Mouse (Mus musculus): ENCODE results near the gene Ccnt1. TPM values are rescaled to one million over a fixed set of nuclear protein-coding genes. Genes with fewer than 3 reads are reported as not detected.
"Not testable (repeated sequence)": the region's sequence is repeated elsewhere in the genome, so short reads cannot be mapped to it uniquely, and the experiment has no call there.

Ccnt1 gene
- total RNA-seq, 2 experiments from 2014 or later: 32.8 to 42.6 TPM

DNA sequence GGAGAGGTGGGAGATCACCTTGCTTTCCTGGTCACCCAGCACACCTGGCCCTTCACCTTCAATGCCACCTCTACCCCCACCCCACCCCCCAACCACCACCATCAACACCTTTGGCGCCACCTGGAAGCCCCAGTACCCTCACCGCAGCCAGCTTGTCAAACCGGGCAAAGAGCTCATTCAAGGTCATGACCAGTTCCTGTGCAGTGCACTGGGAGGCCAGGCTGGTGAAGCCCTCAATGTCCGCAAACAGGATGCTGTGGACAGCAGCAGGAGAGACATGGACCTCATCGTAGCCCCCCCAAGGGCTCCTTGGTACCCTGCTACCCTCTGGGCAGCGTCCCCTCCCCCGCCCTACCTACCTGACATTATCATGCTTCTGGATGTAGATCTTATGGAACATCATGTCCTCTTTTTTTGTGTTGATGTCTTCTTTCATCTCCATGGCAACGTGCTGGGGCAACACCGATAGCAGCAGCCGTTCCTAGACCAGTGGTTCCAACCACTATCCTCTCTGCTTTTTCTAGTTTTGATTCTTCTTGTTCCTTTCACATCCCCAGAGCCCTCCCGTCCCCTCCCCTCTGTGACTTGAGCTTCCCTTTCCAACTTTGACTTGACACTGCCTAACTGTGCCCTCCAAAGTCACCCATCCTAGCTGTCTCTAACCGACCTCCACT, 29.4 kb upstream of the Ccnt1 start:
- intact Hi-C loops (cut with DNase I): no loop called here
- DNase-seq: no peak

DNA sequence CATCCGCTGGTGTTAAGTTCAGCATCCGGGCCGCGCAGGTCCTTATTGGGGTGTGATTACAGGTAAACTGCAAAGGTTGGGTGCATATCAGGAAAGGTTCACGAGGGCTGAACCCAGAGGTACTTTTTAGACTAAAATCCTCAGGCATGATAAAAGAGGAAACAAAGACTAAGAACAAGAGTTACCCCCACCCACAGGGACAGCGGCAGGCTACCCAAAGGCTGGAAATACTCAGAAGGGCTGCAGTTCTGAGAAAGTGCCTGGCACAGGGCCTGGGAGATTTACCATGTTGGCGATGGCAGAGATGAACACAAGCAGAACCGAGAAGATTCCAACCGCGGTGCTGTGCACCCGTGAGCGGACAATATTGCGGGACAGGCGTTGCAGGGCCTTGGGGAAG, 25.9 kb upstream of the Ccnt1 start:
- intact Hi-C loops (cut with DNase I): no loop called here
- no peak for DNase-seq

DNA sequence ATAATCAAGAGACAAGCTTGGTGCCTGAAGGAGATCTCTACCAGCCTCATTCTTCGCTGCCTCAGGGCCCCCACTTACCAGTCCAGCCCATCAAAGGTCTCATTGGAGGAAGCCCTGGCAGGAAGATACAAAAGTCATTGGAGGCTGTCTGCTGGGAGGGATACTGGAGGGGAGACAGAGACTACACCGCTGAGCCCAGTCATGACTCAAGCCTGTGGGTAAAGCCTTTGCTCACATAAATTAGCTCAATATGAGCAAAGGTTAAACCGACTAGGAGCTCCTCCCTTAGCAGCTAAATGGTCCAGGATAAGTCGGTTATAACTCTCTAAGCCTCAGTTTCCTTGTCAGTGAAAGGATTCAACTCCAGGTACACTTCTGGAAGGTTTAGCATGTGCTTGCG, 24.3 kb upstream of the Ccnt1 start:
- no peak for DNase-seq
- intact Hi-C loops (cut with DNase I): no loop called here

DNA sequence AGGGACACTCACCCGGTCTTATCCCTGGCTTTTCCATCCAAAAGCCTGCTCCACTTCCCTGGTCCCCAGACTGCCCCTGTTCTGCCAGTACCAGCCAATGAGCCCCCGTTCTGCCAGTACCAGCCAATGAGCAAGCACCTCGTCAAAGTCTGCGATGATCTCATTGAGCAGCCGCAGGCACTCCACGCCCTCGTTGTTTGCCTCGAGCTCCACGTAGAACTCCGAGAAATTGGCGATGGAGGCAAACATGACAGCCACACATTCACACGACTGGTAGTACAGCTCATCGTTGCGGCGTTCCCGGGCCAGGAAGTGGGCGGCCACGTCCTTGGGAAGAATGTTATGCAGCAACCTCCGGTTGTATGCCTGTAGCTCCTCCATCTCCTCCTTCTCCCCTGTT, 23.5 kb upstream of the Ccnt1 start:
- intact Hi-C loops (cut with DNase I): no loop called here
- no peak for DNase-seq

DNA sequence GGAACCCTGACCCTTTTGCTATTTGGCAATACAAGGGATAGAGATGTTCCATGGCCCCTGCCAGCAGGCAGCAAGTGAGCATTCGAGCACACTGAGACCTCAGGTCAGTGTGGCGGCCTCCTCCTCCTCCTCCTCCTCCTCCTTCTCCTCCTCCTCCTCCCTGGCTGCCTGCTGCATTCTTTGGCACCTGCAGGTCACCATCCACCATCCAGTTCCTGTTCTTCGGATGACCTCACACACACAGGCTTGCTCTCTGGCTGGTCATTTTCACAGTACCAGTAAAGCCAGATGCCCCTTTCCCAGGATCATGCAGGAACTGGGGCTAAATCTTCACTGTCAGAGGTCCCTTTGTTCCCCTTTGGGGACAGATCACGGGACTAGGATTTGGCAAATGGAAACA, 20.7 kb upstream of the Ccnt1 start:
- DNase-seq: no peak
- intact Hi-C loops (cut with DNase I): no loop called here

DNA sequence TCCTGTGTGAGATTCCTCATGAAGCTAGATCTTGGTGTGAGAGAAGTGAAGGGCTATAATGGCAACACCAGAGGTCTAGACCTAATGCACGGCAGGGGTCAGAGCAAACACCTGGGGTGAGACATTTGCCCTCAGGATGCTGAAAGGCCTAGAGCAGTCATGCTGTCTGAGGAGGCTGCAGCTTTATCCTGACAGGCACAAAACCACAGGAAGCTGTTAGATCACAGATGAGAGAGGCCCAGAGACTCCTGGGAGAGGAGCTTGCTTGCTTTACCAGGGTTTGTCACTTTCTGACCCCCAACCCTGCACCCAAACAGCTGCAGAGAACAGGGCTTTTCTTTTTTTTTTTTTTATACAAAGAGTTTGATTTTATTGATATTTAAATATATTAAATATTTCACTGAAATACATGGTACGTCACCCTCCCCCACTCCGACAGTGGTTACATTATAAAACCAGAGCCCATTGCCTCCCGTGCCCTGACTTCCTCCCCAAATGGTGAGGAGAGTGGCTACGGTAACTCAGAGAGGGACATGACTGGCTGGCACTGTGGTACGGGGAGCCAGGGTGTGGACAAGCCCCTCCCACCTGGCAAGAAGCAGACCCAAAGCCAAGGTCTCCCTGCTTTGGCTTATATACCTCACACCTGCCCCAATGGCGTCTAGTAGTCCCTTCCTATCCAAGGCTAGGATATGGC, 19.1 kb upstream of the Ccnt1 start:
- DNase-seq: no peak
- intact Hi-C loops (cut with DNase I): no loop called here

DNA sequence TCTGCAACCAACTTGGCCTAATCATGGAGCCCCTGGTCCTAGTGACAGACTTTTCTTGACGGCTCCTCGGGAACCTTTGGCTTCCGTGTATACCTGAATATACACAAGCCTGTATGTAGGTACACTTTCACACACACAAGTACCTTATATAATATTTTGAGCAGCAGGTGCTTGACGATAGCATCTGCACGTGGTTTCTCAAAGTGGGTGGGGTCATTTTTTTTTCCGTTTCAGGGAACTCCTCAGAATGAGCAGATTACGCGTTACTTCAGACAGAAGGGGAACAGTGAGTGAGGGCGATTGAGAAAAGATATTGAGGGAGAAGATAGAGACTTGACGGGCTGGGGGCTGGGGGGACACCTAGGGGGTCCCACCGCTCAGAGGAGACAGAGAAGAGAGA, 17.0 kb upstream of the Ccnt1 start:
- intact Hi-C loops (cut with DNase I): loop anchor here (2.0 kb wide), 1 partner anchor 15 kb away; no protein-coding TSS in a partner anchor
- DNase-seq: no peak

DNA sequence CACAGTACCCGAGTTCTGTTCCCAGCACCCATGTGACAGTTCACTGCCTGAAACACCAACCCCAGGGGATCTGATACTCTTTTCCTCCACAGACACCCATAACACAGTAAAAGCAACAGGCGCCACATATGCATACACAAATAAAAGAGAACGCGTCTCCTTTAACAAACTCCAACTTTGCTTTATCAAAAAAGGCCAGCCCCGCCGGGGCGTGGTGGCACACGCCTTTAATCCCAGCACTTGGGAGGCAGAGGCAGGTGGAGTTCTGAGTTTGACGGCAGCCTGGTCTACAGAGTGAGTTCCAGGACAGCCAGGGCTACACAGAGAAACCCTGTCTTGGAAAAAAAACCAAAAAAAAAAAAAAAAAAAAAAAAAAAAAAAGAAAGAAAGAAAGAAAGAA, 15.4 kb upstream of the Ccnt1 start:
- intact Hi-C loops (cut with DNase I): loop anchor here (2.0 kb wide), 1 partner anchor 17 kb away; no protein-coding TSS in a partner anchor
- not testable (repeated sequence) for DNase-seq

DNA sequence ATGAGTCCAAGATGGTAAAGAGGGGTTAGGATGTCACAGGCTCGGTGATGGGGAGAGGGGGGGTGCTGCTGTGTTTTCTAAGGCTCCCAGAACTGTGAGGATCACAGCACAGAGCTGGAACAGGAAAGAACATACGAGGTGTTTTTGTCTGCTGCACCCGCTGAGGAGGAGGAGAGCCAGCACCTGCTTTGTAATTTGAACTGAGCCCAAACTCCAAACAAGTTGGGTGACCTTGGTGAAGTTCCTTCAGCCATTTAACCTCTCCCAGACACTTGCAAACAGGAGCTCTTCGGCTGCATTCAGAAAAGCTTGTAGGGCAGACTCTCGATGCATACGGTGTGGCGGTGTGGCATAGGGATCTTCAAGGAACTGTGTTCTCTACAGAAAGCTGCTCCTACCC, 14.7 kb upstream of the Ccnt1 start:
- intact Hi-C loops (cut with DNase I): no loop called here
- DNase-seq: peak in 1 of 2 experiments; percentile 21

DNA sequence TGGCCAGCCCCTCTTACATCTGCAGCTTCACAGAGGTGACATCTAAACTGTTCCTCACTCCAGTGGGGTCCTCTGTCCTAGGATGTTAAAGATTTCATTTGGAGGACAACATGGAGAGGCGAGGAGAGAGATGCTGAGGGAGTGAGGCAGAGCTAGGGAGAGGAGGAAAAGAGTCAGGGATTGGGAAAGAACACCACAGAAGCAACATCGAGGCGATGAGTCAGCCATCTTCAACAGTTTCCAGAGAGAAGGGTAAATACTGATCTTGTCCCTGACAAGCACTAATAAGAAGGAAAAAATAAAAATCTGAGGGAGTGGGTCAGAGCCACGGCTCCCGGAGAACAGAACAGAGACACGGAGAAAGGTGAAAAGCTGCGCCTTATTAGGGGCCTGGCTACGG, 12.3 kb upstream of the Ccnt1 start:
- DNase-seq: no peak
- intact Hi-C loops (cut with DNase I): no loop called here

DNA sequence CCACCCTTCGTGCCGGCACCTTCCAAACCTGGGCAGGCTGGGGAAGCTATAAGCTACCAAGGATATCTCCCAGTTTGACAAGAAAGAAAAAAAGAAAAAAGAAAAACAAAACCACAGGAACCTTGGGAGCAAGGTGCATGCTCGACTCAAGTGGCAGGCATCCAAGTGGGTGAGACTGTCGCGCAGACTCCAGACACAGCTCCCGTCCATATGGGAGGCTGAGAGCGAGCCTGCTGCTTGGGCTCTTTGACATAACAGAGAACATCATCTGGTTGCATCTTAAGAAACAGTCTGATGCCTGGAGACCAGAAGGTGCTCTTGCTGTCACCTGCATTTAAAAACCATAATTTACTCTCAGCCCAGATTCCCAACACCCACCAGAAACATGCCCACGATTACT, 11.7 kb upstream of the Ccnt1 start:
- intact Hi-C loops (cut with DNase I): no loop called here
- peak in 1 of 2 experiments; percentile 35 for DNase-seq

DNA sequence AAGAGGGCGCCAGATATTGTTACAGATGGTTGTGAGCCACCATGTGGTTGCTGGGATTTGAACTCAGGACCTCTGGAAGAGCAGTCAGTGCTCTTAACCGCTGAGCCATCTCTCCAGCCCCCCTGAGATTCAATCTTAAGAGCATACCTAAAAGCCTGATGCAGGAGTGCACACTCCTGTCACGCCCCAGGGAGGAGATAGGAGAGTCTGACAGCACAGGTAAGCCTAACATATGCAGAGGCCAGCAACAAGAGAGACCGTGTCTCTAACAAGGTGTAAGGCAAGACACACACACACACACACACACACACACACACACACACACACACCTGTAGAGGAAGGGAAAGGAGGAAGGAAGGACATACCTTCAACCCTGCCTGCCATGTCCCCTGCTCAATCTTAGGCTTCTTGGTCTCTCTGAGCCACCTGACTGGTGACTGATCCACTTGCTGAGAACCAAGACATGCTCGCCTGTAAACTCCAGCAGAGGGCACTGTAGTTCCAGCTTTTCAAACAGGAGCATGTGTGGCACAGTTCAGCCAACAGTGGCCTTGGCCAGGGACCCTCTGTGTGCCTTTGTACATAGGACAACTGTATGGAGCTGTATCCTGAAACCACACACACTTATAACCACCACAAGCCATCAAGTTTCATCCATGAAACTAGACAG, 9.2 kb upstream of the Ccnt1 start:
- peak; percentile 74 to 84 for DNase-seq
- intact Hi-C loops (cut with DNase I): loop anchor here (1.0 kb wide), 1 partner anchor 37 kb away; no protein-coding TSS in a partner anchor

DNA sequence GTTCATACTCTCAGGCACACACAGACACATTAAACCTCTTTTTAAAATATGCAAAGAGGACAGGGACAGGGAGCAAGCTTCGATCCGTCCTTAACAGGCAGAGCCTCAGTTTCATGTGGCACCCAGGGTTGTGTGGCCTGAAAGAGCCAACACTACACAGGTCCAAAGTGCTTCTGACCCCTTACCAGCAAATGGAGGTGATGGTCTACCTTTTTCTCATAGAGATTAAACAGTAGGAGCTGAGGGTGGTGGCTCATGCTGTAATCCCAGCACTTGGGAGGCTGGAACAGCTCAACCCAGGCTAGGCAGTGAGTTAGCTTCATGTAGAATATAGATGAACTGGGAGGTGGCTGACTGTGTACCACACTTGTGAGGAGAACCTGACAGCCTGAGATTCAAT, 8.6 kb upstream of the Ccnt1 start:
- no peak for DNase-seq
- intact Hi-C loops (cut with DNase I): no loop called here

DNA sequence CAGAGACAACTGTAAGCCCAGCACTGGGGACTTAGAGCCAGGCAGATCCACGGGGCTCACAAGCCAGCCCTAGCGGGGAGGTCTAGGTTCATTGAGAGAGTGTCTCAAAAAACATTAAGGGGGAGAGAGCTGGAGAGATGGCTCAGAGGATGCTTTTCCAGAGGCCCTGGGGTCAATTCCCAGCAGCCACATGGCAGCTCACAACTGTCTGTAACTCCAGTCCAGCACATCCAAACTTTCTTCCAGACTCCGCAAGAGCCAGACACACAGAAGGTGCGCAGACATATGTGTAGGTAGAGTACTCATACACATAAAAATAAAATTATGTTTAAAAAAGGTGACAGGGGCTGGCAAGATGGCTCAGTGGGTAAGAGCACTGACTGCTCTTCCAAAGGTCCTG, 2.6 kb upstream of the Ccnt1 start:
- intact Hi-C loops (cut with DNase I): no loop called here
- no peak for DNase-seq

DNA sequence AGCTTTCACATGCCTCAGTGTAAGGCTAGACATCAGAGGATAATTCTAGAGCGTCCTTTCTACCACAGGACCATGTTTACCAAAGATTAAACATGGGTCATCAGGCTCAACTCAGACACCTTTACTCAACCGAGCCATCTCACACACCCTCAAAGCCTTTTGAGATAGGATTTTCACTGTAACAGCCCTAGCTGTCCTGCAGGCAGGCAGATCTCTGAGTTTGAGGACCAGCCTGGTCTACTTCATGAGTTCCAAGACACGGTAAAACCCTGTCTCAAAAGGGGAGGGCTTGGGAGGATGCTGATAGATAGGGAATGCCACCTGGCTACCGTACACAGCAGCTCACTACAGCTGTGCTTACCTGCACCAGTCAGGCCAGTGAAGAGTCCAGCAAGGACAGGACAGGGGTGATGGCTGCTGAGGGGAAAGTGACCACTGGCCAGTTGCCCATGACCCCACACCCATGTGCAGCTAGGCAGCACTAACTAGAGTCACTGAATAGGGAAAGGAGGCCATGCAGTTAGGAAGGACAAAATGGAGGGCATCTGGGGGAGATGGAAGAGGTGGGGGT, 843 bp downstream of the Ccnt1 start:
- intact Hi-C loops (cut with DNase I): no loop called here
- no peak for DNase-seq

DNA sequence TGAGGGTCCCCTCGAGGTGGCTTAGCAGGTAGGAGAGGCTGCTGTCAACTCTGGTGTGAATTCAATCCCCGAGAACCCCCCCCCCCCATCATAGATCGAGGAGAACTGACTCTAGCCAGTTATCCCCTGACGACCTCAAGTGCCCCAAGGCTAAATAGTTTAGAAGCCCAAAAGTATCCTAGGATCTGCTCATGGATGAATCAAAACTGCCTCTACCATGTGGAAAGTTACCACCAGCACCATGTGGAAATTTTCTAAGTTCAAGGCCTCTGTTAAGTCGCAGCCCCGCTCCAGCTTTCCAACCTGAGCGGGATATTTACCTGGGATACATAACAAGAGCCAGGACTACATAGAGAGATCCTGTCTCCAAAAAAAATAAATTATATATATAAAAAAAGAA, 1.5 kb downstream of the Ccnt1 start:
- DNase-seq: no peak
- intact Hi-C loops (cut with DNase I): no loop called here

DNA sequence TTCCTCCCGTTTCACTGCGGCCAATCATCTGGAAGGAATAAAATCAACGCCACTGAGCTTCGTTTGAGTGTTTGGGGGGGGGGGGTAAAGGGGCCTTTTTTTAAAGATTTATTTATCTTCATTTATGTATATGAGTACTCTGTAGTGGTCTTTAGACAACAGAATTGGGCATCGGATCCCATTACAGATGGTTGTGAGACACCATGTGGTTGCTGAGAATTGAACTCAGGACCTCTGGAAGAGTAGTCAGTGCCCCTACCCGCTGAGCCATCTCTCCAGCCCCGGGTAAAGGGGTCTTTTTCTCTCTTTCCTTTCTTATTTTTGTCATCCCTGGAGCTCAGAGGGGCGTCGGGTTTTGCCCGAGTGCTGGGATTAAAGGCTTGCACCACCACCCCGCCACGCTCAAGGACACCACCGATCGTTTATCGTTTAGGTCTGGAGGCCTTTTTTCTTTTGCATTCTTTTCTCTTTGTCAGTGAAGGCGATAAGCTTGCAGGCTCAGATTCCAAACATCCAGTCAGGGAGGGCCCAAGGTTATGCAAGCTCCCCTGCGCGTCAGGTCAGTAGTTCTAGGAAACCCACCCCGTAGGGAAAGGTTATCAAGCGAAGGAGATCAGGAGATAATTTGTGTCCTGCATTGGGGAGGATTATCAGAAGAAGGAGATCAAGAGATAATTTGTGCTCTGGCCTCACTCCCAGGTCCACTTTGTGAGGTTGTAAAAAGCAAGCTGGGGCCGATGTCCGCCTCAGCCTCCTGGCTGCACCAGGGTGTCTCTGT, 2.3 kb downstream of the Ccnt1 start:
- DNase-seq: no peak
- intact Hi-C loops (cut with DNase I): no loop called here

DNA sequence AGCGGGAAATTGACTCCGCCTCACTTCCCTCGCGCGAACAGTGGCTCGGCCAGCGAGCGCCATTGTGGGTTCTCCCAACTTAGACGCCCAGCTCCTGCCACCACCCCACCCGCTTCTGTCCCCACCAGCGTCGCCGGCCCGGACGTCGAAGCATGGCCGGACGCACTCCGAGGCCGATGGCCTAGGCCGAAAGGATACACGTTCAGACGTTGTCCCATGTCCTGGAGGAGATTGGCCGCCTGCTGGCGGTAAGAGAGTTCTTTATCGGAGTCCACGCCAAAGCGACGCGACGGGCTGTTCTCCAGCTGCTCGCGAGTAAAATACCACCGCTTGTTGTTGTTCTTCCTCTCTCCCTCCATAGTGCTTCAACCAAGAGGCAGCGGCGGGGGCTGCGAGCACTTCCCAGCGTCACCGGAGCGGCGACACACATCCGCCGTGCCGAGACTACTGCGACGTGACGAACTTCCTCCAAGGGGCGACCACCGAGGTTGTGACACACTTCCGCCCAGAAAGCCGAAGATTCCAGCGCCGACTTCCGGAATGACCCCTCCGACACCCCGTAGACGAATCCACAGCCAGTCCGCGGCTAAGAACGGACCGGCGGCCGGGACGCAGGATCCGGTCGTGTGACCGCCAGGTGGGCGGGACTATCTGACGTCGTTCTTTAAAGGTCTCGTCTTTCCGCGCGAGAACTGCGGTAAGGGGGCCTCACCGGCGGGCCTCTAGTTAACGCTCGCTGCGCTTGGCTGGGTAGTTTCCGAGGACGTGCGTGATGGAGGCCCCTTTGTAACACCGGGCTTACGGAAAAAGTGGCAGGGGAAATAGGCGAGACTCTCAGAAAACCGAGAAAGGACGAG, 3.2 kb downstream of the Ccnt1 start:
- intact Hi-C loops (cut with DNase I): loop anchor here (2.0 kb wide), 1 partner anchor 55 kb away; no protein-coding TSS in a partner anchor
- DNase-seq: peak; percentile 99

DNA sequence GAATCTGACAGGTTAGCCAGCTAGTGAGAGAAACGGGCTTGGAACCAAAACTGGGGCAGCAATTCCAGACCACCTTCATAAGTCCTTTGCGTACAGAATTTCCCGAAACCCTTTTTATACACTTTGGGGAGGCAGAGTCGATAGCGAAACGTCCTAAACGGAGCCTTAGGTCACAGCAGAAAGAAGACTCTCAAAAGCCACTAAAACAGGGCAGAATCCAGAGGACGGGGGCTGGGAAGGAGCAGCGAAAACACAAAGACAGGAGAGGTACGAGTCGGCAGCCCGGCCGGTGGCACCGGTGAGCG, 3.8 kb downstream of the Ccnt1 start:
- intact Hi-C loops (cut with DNase I): loop anchor here (2.0 kb wide), 1 partner anchor 54 kb away; no protein-coding TSS in a partner anchor
- DNase-seq: no peak

DNA sequence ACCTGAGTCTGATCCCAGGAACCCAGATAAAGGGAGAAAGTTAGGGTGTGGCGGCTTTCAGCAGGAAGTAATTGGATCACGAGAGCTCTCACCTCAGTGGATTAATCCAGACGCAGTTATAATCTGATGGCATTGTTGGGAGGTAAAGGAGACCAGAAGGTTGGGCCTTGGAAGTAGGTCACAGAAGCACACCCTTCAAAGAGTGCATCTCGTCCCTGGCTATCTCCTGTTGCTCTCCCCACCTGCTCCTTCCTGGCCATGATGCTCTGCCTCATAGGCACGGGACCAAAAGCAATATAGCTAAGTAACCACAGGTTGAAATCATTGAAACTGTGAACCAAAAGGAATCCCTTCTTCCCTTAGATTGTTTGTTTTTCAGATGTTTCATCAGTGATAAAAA, 13.5 kb downstream of the Ccnt1 start:
- no peak for DNase-seq
- intact Hi-C loops (cut with DNase I): no loop called here

All from heart, postnatal 14 days (tissue).